Mouse (Mus musculus) adrenal gland, postnatal 14 days (tissue): ENCODE results near the gene Cdk13. TPM values are rescaled to one million over a fixed set of nuclear protein-coding genes. Genes with fewer than 3 reads are reported as not detected.

Experiments
- microRNA-seq, 2 experiments: library from miRNA; unstranded; fragments of <30 nt; microRNA quantifications; one replicate each; pipeline ENCODE4 v1.2.0; 2021
- total RNA-seq: library from RNA; stranded (reverse); gene quantifications from 2 replicates; pipeline ENCODE4 v1.2.3, GENCODE M21; 2021

Cdk13 gene
- total RNA-seq, 1 experiment from 2014 or later: 54.2 TPM

Small RNA genes lying within 50 kb of the gene (microRNA-seq; reads per million reads assigned to microRNA genes)
- gene Mir466i: 0 reads per million in 2 experiments

Other genes with a start within 250 kb of the Cdk13 start
- 21.9 and 25.4 TPM in 2 replicates for gene Mplkip, start 109.9 kb downstream of the Cdk13 start, total RNA-seq
- 5.7 and 6.6 TPM in 2 replicates for gene Sugct, start 109.5 kb downstream of the Cdk13 start, total RNA-seq
- gene Rala, start 139.1 kb upstream of the Cdk13 start, total RNA-seq: 72.3 and 77.7 TPM in 2 replicates
- 22.3 and 26.6 TPM in 2 replicates for gene Yae1d1, start 188.3 kb upstream of the Cdk13 start, total RNA-seq